Mouse (Mus musculus) embryonic fibroblast, embryonic 13.5 days (primary cell): ENCODE measurements at regions not wholly inside any gene's neighbourhood (a gene's known extent, or its start where the extent isn't known, plus 50 kb on each side); places are given as distances from the start of the nearest gene placed in this dataset.

ENCODE experiments used
- CTCF ChIP-seq: IDR thresholded peaks from 2 replicates; pipeline ENCODE4 v1.5.1; 2011; ENCODE audit warnings: mild to moderate bottlenecking, control low read depth, low read length, moderate library complexity, borderline replicate concordance; ENCODE audit not compliant: insufficient read depth
- POLR2A ChIP-seq: IDR thresholded peaks from 2 replicates; pipeline ENCODE4 v1.6.1; 2011; ENCODE audit warnings: low read depth, mild to moderate bottlenecking, control low read depth, low read length, moderate library complexity

GRCm38 (mm10) chr1:120748963-120749362, 146.7 kb downstream of the En1 start:
- TF ChIP-seq CTCF (no peak), POLR2A (no peak)
